Comparison of ENCODE assay signal across 13 mouse cellular contexts in the genomic region with DNA sequence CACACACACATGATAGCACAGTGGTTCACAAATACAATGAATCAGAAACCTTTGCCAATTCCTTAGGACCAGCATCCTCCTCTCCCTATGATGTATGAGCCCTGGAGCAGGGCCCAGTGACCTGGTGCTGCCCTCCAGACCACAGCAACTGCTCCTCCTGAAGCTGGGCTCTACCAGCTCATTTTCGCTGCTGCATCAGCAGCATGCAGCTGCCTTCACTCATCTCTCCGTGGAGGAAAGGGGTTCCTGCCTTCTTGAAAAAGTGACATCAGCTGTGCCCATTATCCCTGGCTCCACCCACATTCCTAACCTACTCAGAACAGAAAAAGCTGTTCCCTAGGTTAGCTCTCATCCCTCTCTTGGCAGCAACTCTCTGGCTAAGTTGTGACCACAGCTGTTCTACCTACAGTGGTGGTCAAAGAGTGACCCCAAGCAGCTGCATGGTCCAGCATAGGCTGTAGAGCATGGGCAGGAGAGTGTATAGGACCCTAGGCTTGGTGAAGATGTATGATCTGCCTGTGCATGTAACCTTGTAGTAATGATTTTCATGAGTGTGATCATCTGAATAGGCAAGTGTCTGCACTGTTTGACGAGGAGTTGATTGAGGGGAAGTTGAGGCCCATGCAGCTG.
A peak's percentile ranks its signal among the peaks of the same experiment; 100 is the strongest.
DNase-seq lines count a peak whose midpoint lies in the region; ATAC-seq lines count a peak whose summit lies in the region.
"Had no signal": no experiment of that assay in that cellular context is flagged by ENCODE, and none has a peak within 500 bp of the region (broad histone marks: within the 10 kb centered on the region; RNA-seq: fewer than 3 reads in every experiment).

No protein-coding gene starts in this region.

- no peaks in the 10 kb centered on the region for H3K9me3 ChIP-seq in limb, embryonic 13.5 days
- H3K9me3 ChIP-seq: neural tube, embryonic 13.5 days had no signal

- no peak overlapping the region for H3K27ac ChIP-seq in limb, embryonic 13.5 days
- H3K27ac ChIP-seq: layer of hippocampus, adult 2 months; neural tube, embryonic 13.5 days had no signal

- H3K4me3 ChIP-seq in limb, embryonic 13.5 days = no peak overlapping the region
- H3K4me3 ChIP-seq: layer of hippocampus, adult 2 months; megakaryocyte, embryonic 14.5 days; neural tube, embryonic 13.5 days had no signal

- H3K9ac ChIP-seq in limb, embryonic 13.5 days = no peak overlapping the region
- H3K9ac ChIP-seq: neural tube, embryonic 13.5 days had no signal

- H3K36me3 ChIP-seq in limb, embryonic 13.5 days = no peaks in the 10 kb centered on the region
- H3K36me3 ChIP-seq: neural tube, embryonic 13.5 days had no signal

- peak; percentile 11 for DNase-seq in heart, postnatal 4 days
- DNase-seq in heart, adult 9 months (ENCODE audit: low spot score in 2 of 2) = no peak
- DNase-seq in MN1 (ENCODE audit: low spot score) = peak; percentile 62
- peak; percentile 6 for DNase-seq in embryo, embryonic 9.5 days (ENCODE audit: extremely low spot score)
- DNase-seq in right cerebral cortex, adult 18-20 months = no peak
- DNase-seq in layer of hippocampus, postnatal 36 days = no peak
- DNase-seq: cerebellum, postnatal 36 days; thymus, postnatal 25 days had no signal

- no peak overlapping the region for H3K4me2 ChIP-seq in limb, embryonic 13.5 days (replicated peaks)
- H3K4me2 ChIP-seq: neural tube, embryonic 13.5 days had no signal

- H3K4me1 ChIP-seq in limb, embryonic 13.5 days = peaks cover 14% of the 10 kb centered on the region
- H3K4me1 ChIP-seq: megakaryocyte, embryonic 14.5 days; neural tube, embryonic 13.5 days had no signal

- H3K27me3 ChIP-seq in limb, embryonic 13.5 days = no peaks in the 10 kb centered on the region
- H3K27me3 ChIP-seq: megakaryocyte, embryonic 14.5 days; neural tube, embryonic 13.5 days had no signal

- 40% methylated on average over 3 of the region's 3 CpGs for WGBS in limb, embryonic 13.5 days

- ATAC-seq in limb, embryonic 13.5 days (ENCODE audit: low FRiP score, low read depth) = peak; percentile 51
- ATAC-seq in CD4-positive, CD25-positive, alpha-beta regulatory T cell, adult 4 months = no peak

Comparison
In these comparisons a context has a peak if more than half of its experiments do, and no peak if none do; other contexts are left out.
1. DNase-seq: peak in heart, postnatal 4 days (single experiment), MN1 (single experiment) and embryo, embryonic 9.5 days (single experiment); none in heart, adult 9 months (0 of 2), right cerebral cortex, adult 18-20 months (single experiment) and layer of hippocampus, postnatal 36 days (0 of 2).